Mouse (Mus musculus) embryonic stem cell, embryonic (primary cell): ENCODE results near the gene Zfp976.
"Not testable (repeated sequence)": the region's sequence is repeated elsewhere in the genome, so short reads cannot be mapped to it uniquely, and the experiment has no call there.

Experiments used
- CTCF ChIA-PET, 4 experiments: fragments of 300-600 bp in 2 of 4; fragments of 350-600 bp in 2 of 4; sonication (Branson Sonifier 250); formaldehyde crosslinking; loops; one replicate each; lab custom pipeline; 2022; ENCODE audit warnings: inconsistent platforms in 2 of 4; lab: Charles Lee
- POLR2A ChIA-PET, 4 experiments: fragments of 300-600 bp in 2 of 4; fragments of 350-600 bp in 2 of 4; sonication (Branson Sonifier 250); formaldehyde crosslinking; loops; one replicate each; lab custom pipeline; 2022; ENCODE audit warnings: antibody characterized with exemption in 4 of 4, inconsistent platforms in 1 of 4; lab: Charles Lee

The Zfp976 gene

DNA sequence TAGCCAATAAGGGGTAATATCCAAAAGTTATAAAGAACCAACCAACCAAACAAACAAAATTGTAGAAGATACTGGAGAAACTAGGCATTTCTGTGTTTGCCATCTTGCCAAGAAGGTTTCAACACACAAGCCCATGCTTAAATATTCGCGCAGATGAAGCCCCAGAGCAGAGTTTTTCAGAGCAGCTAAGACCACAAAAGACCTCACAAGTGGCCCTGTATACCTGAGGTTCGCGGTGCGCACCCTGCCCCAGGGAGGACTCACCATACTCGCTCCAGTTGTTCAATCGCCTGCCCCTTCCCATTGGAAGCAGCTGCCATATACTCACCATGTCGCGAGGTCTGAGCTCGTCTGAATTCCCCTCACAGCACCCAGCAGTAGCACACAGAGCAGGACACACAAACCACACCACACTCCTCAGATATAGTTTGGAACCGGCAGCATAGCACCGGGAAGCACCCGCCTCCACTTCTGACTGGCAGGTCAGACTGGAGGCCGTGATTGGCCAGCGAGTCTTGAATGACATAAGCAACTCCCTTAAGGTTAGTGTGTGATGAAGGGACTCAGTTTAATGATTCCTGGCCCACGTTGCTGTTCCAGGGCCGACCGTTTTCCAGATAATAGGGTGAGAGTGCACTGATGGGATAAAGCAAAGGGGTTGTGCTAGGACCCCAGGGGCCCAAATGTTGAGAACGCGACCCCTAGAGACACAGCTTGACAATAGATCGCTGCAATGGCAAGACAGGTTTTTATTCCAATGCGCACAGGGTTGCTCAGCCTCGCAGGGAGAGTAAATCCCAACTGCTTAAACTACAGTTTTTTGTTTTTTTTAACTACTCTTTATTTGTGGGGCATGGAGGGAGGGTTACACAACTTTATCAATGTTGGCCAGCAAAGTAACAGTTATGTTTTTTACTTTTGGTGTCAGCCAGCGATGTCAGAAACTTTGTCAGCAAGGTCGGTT is at the start of gene Zfp976:
Gene Zfp976 (minus strand): TSS at position 437 of the 964 bp plus-strand sequence.
- ChIA-PET POLR2A (interaction anchor here in 2 of 4 experiments (0.8 to 1.4 kb wide), 3 partner anchors 12 to 50 kb away, joined by 3 to 5 read pairs (median 4); partner anchors contain the start of gene Zfp977 (in 1 of the 2)), CTCF (interaction anchor here in 2 of 4 experiments (0.6 to 0.7 kb wide), 3 partner anchors 12 to 1072 kb away, joined by 3 to 9 read pairs (median 3); no protein-coding TSS in a partner anchor)

GRCm38 (mm10) chr7:42680081-42680480 is 37.7 kb upstream of the Zfp976 start:
- POLR2A ChIA-PET = interaction anchor here in 3 of 4 experiments (0.6 to 4.4 kb wide), 8 partner anchors 11 to 1128 kb away, joined by 3 to 20 read pairs (median 4); partner anchors contain the start of gene Zfp975 (in 2 of the 3)
- CTCF ChIA-PET = not testable (repeated sequence)

GRCm38 (mm10) chr7:42679646-42680045 is 37.3 kb upstream of the Zfp976 start:
- POLR2A ChIA-PET = interaction anchor here in 3 of 4 experiments (0.6 to 4.4 kb wide), 10 partner anchors 9 to 665 kb away, joined by 3 to 20 read pairs (median 3); partner anchors contain the start of genes Zfp975 (in 2 of the 3) and Zfp977 (in 1 of the 3)
- CTCF ChIA-PET = not testable (repeated sequence)

- CTCF ChIA-PET = interaction anchor here in 2 of 4 experiments (0.6 kb wide), 2 partner anchors 18 to 28 kb away, joined by 4 to 5 read pairs; no protein-coding TSS in a partner anchor
- POLR2A ChIA-PET = not testable (repeated sequence)
Observed at GRCm38 (mm10) chr7:42660140-42660539, 17.8 kb upstream of the Zfp976 start.

- POLR2A ChIA-PET = interaction anchor here in 1 of 4 experiments (0.6 kb wide), 1 partner anchor 12 kb away, joined by 3 read pairs; no protein-coding TSS in a partner anchor
- CTCF ChIA-PET = not testable (repeated sequence)
Observed at GRCm38 (mm10) chr7:42655211-42655610, 12.8 kb upstream of the Zfp976 start.

GRCm38 (mm10) chr7:42643120-42643620 is 782 bp upstream of the Zfp976 start:
- ChIA-PET CTCF (interaction anchor here in 1 of 4 experiments (0.7 kb wide), 1 partner anchor 778 kb away, joined by 3 read pairs; no protein-coding TSS in a partner anchor), POLR2A (interaction anchor here in 2 of 4 experiments (0.6 to 1.4 kb wide), 3 partner anchors 13 to 50 kb away, joined by 3 to 5 read pairs (median 4); no protein-coding TSS in a partner anchor)

- ChIA-PET POLR2A (interaction anchor here in 2 of 4 experiments (1.0 kb wide), 2 partner anchors 9 to 48 kb away, joined by 3 to 4 read pairs; no protein-coding TSS in a partner anchor), CTCF (interaction anchor here in 1 of 4 experiments (0.6 kb wide), 1 partner anchor 247 kb away, joined by 3 read pairs; no protein-coding TSS in a partner anchor)
Observed at GRCm38 (mm10) chr7:42631031-42631430, 11.4 kb downstream of the Zfp976 start.

DNA sequence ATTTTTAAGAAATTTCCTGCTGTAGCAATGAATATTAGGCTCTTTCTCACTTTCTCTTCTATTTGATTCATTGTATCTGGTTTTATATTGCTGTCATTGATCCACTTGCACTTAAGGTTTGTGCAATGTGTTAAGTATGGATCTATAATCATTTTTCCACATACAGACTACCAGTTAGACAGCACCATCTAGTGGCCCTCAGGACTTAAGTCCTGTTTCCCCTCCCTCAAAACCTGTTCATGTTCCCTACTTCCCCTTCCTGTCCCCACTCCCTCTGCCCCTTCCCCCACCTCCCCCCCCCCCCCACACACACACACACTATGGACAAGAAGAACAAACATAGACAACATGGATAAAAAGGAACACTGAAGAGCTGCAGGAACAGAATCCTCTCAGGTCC is 46.7 kb downstream of the Zfp976 start:
- ChIA-PET CTCF (interaction anchor here in 1 of 4 experiments (0.6 kb wide), 1 partner anchor 146 kb away, joined by 5 read pairs; no protein-coding TSS in a partner anchor), POLR2A (interaction anchor here in 1 of 4 experiments (0.6 kb wide), 1 partner anchor 170 kb away, joined by 3 read pairs; no protein-coding TSS in a partner anchor)

DNA sequence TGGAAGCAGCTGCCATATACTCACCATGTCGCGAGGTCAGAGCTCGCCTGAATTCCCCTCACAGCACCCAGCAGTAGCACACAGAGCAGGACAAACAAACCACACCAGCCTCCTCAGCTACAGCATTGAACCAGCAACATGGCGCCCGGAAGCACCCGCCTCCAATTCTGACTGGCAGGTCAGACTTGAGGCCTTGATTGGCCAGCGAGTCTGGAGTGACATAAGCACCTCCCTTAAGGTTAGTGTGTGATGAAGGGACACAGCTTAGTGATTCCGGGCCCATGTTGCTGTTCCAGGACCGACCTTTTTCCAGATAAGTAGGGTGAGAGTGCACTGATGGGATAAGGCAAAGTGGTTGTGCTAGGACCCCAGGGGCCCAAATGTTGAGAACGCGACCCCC is 50.0 kb downstream of the Zfp976 start, which contains the start of gene Zfp977:
Gene Zfp977 (minus strand): TSS at position 135 of the 400 bp plus-strand sequence.
- CTCF ChIA-PET = not testable (repeated sequence)
- POLR2A ChIA-PET = interaction anchor here in 3 of 4 experiments (0.6 to 2.2 kb wide), 18 partner anchors 10 to 1032 kb away, joined by 3 to 7 read pairs (median 4); partner anchors contain the start of genes Zfp141 (in 1 of the 3) and Zfp976 (in 1 of the 3)

- CTCF ChIA-PET = interaction anchor here in 1 of 4 experiments (0.6 kb wide), 1 partner anchor 73 kb away, joined by 3 read pairs; no protein-coding TSS in a partner anchor
- POLR2A ChIA-PET = interaction anchor here in 2 of 4 experiments (0.6 to 2.2 kb wide), 2 partner anchors 86 to 1478 kb away, joined by 3 to 6 read pairs; partner anchors contain the start of gene Zfp141 (in 1 of the 2)
Observed at GRCm38 (mm10) chr7:42591311-42591710, 51.1 kb downstream of the Zfp976 start.

GRCm38 (mm10) chr7:42578488-42578887 is 63.9 kb downstream of the Zfp976 start, which contains the start of gene Gm21028:
Gene Gm21028 (minus strand): TSS chr7:42578588.
- ChIA-PET CTCF (no interaction called here), POLR2A (no interaction called here)
